Mouse (Mus musculus): ENCODE data around the gene Cdk9. TPM values are rescaled to one million over a fixed set of nuclear protein-coding genes. Genes with fewer than 3 reads are reported as not detected.

Cdk9 gene
- polyA plus RNA-seq, 1 experiment from 2014 or later: 121 TPM

- Histone ChIP-seq H3K27ac (peak overlapping the region; percentile 76), H3K4me3 (ENCODE audit: inconsistent target) (no peak overlapping the region), H3K36me3 (ENCODE audit: inconsistent target) (peaks cover 50% of the 10 kb centered on the region), H3K79me2 (ENCODE audit: inconsistent target) (peaks cover 60% of the 10 kb centered on the region)
- WGBS (ENCODE audit: missing documents): 86% methylated on average over 18 of the region's 20 CpGs
Measured at GRCm38 (mm10) chr2:32709521-32710137, 3.2 kb downstream of the Cdk9 start.

GRCm38 (mm10) chr2:32708643-32709042, 4.2 kb downstream of the Cdk9 start:
- Histone ChIP-seq H3K27ac (no peak overlapping the region), H3K79me2 (ENCODE audit: inconsistent target) (peaks cover 60% of the 10 kb centered on the region), H3K36me3 (ENCODE audit: inconsistent target) (peaks cover 50% of the 10 kb centered on the region), H3K4me3 (ENCODE audit: inconsistent target) (no peak overlapping the region)
- 18% methylated on average over 3 of the region's 3 CpGs for WGBS (ENCODE audit: missing documents)

GRCm38 (mm10) chr2:32706971-32707370, 5.9 kb downstream of the Cdk9 start:
- H3K4me3 ChIP-seq (ENCODE audit: inconsistent target): no peak overlapping the region
- H3K79me2 ChIP-seq (ENCODE audit: inconsistent target): peaks cover 58% of the 10 kb centered on the region
- peaks cover 50% of the 10 kb centered on the region for H3K36me3 ChIP-seq (ENCODE audit: inconsistent target)
- no peak overlapping the region for H3K27ac ChIP-seq
- WGBS (ENCODE audit: missing documents): 93% methylated on average over 6 of the region's 6 CpGs

DNA sequence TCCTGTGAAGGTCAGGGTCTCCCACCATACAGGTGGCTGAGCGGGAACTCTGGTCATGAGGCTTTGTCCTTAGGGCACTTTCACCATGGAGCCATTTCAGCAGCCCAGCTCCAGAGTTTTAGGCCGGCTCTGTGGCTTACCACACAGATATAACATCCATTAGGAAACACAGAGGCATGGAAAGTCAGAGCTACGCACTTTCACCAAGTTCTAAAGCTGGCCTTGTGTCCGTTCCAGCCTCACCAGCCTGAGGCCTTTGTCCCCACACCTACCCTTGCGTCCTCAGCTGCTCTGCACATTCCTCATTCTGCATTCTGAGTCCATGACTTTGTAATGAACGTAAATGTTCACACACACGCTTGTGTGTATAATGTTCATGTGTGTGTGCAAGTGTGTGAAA, 7.9 kb downstream of the Cdk9 start:
- H3K36me3 ChIP-seq (ENCODE audit: inconsistent target): peaks cover 48% of the 10 kb centered on the region
- H3K27ac ChIP-seq: no peak overlapping the region
- H3K79me2 ChIP-seq (ENCODE audit: inconsistent target): peaks cover 38% of the 10 kb centered on the region
- no peak overlapping the region for H3K4me3 ChIP-seq (ENCODE audit: inconsistent target)
- 93% methylated on average over 7 of the region's 7 CpGs for WGBS (ENCODE audit: missing documents)

DNA sequence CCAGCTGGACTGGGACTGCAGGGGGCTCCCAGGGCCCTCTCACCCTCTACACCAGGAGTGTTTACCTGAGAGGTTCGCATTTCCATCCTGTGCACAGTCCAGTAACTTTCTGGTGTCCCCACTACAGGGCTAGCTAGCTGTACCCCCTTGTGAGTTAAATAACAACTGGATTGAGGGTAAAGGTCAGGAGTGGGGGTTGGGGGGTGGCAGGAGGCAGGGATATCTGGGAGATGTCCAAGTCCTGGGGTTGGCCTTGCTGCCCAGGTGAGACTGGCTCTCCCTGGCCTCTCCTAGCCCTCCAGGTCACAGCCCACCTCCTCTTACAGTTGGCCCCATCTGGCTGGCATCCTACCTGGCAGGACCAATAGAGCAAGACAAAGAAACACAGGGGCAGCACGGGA, 8.9 kb downstream of the Cdk9 start, which contains the start of gene Fpgs:
TSS of gene Fpgs (minus strand) at position 125 of the 401 bp plus-strand sequence.
- Histone ChIP-seq H3K27ac (no peak within 1 kb of the TSS), H3K79me2 (ENCODE audit: inconsistent target) (peaks cover 28% of the 10 kb centered on the region), H3K4me3 (ENCODE audit: inconsistent target) (no peak within 1 kb of the TSS), H3K36me3 (ENCODE audit: inconsistent target) (peaks cover 39% of the 10 kb centered on the region)
- 80% methylated on average over 2 of the region's 2 CpGs for WGBS (ENCODE audit: missing documents)

GRCm38 (mm10) chr2:32703046-32703445, 9.8 kb downstream of the Cdk9 start:
- H3K4me3 ChIP-seq (ENCODE audit: inconsistent target): no peak overlapping the region
- no peak overlapping the region for H3K27ac ChIP-seq
- H3K36me3 ChIP-seq (ENCODE audit: inconsistent target): peaks cover 29% of the 10 kb centered on the region
- H3K79me2 ChIP-seq (ENCODE audit: inconsistent target): peaks cover 18% of the 10 kb centered on the region
- WGBS (ENCODE audit: missing documents): 94% methylated on average over 8 of the region's 8 CpGs

- Histone ChIP-seq H3K27ac (no peak overlapping the region), H3K4me3 (ENCODE audit: inconsistent target) (no peak overlapping the region)
- WGBS (ENCODE audit: missing documents): 90% methylated on average over 14 of the region's 14 CpGs
Measured at GRCm38 (mm10) chr2:32700966-32701743, 11.7 kb downstream of the Cdk9 start.

DNA sequence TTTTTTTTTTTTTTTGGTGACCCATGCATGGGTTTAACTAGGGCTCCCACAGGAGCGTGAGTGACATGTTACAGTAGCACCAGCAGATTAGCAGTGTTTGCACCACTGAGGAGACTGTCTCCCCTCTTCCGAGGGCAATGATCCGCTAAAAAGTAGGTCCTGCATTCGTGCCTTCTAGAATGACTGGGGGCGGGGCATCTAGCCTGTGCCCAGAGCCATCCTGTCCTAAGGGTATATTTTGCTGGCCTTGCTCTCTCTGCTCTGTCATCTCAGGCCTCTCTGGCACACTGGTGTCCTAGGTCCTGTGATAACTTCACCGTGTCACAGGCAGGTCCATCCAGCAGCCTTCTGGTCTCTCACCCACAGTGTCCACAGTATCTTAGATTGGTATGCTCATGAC, 13.2 kb downstream of the Cdk9 start:
- Histone ChIP-seq H3K4me3 (ENCODE audit: inconsistent target) (no peak overlapping the region), H3K36me3 (ENCODE audit: inconsistent target) (no peaks in the 10 kb centered on the region), H3K27ac (no peak overlapping the region), H3K79me2 (ENCODE audit: inconsistent target) (no peaks in the 10 kb centered on the region)
- WGBS (ENCODE audit: missing documents): 93% methylated on average over 6 of the region's 6 CpGs

More at GRCm38 (mm10) chr2:32700966-32701743, 11.7 kb downstream of the Cdk9 start:
- Histone ChIP-seq H3K36me3 (ENCODE audit: inconsistent target) (peaks cover 13% of the 10 kb centered on the region), H3K79me2 (ENCODE audit: inconsistent target) (no peaks in the 10 kb centered on the region; the same call in 1 of the 2 replicates)

GRCm38 (mm10) chr2:32694691-32695090, 18.2 kb downstream of the Cdk9 start:
- 90% methylated on average over 12 of the region's 12 CpGs for WGBS (ENCODE audit: missing documents)
- peak overlapping the region; percentile 26; the same call in 1 of the 2 replicates for H3K4me3 ChIP-seq (ENCODE audit: inconsistent target)
- no peaks in the 10 kb centered on the region for H3K36me3 ChIP-seq (ENCODE audit: inconsistent target)
- H3K79me2 ChIP-seq (ENCODE audit: inconsistent target): no peaks in the 10 kb centered on the region
- peak overlapping the region; percentile 12; the same call in 1 of the 2 replicates for H3K27ac ChIP-seq

DNA sequence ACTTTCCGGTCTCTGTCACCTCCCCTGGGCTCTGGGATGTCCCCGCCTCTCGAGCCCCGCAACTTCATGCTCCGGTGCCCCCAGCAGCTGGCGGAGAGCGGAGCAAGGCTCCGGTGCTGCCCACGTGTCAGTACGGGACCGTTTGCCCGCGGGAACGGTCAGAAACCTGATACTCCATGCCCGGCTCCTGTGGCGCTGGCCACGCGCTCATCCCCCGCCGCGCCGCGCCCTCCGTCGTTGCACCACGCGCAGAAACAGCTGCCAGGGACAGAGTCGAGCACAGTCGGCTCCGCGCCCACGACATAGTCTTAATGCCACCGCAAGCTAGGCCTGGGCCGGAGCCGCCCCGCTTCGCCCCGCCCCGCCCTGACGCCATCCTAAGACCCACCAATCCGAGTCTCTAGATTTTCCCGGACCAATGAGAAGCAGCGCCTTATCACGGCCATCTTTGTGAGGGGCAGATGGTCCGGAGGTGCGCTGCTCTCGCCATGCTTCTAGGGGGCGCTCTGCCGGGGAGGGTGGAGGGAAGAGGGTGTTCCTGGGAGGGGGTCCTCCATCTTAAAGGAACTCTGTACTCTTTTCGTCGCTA, 19.0 kb downstream of the Cdk9 start:
- H3K79me2 ChIP-seq (ENCODE audit: inconsistent target): no peaks in the 10 kb centered on the region
- under 1% methylated on average over 51 of the region's 51 CpGs for WGBS (ENCODE audit: missing documents)
- H3K4me3 ChIP-seq (ENCODE audit: inconsistent target): peak overlapping the region; percentile 52
- H3K36me3 ChIP-seq (ENCODE audit: inconsistent target): no peaks in the 10 kb centered on the region
- peak overlapping the region; percentile 12; the same call in 1 of the 2 replicates for H3K27ac ChIP-seq

DNA sequence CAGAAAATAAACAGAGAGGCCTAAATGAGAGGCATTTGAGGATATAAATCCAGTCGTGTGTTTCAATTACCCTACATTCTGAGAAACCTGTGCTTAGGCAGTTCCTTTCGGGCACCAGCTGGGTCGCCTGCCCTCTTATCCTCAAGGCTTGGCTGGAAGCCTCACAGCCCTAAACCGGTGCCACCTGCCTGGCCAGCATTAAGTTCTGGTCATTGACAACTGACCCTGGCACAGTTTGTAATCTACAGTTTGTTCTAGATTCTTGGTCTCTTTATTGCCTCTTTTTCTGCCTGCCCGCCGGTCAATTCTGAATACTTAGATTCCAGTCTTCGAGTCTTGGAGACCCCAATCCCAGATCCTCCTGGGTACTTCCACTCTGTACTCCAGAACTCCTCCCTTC, 19.6 kb downstream of the Cdk9 start:
- 9% methylated on average over 7 of the region's 7 CpGs for WGBS (ENCODE audit: missing documents)
- Histone ChIP-seq H3K27ac (no peak overlapping the region), H3K79me2 (ENCODE audit: inconsistent target) (no peaks in the 10 kb centered on the region), H3K36me3 (ENCODE audit: inconsistent target) (no peaks in the 10 kb centered on the region), H3K4me3 (ENCODE audit: inconsistent target) (peak overlapping the region; percentile 52)

DNA sequence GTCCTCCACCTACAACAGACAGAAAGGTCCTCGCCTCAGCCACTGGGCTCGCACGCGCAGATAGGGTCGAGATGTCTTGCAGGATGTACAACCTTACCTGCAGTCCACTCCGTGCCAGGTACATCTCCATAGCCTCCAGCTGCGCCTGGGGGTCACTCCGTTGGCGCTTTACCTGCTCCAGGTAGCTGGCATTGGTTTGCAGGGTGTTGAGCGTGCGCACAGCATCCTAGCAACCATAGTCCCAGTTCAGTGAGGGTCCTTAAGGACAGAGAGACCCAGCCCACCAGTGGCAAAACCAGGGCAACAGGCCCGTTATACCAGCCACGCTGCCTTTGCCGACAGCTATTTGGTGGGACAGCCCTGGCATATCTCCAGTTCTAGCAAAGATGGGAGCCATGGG, 20.4 kb downstream of the Cdk9 start:
- Histone ChIP-seq H3K4me3 (ENCODE audit: inconsistent target) (no peak overlapping the region), H3K27ac (no peak overlapping the region), H3K36me3 (ENCODE audit: inconsistent target) (no peaks in the 10 kb centered on the region), H3K79me2 (ENCODE audit: inconsistent target) (no peaks in the 10 kb centered on the region)
- 96% methylated on average over 13 of the region's 14 CpGs for WGBS (ENCODE audit: missing documents)

GRCm38 (mm10) chr2:32691041-32691440, 21.8 kb downstream of the Cdk9 start:
- 93% methylated on average over 11 of the region's 11 CpGs for WGBS (ENCODE audit: missing documents)
- no peak overlapping the region for H3K4me3 ChIP-seq (ENCODE audit: inconsistent target)
- no peaks in the 10 kb centered on the region for H3K79me2 ChIP-seq (ENCODE audit: inconsistent target)
- H3K27ac ChIP-seq: no peak overlapping the region
- H3K36me3 ChIP-seq (ENCODE audit: inconsistent target): 0 out of 2 replicates have a peak, but pooled peaks cover 5% of the 10 kb centered on the region

GRCm38 (mm10) chr2:32689420-32689819, 23.5 kb downstream of the Cdk9 start:
- Histone ChIP-seq H3K27ac (no peak overlapping the region), H3K79me2 (ENCODE audit: inconsistent target) (no peaks in the 10 kb centered on the region), H3K4me3 (ENCODE audit: inconsistent target) (no peak overlapping the region), H3K36me3 (ENCODE audit: inconsistent target) (0 out of 2 replicates have a peak, but pooled peaks cover 5% of the 10 kb centered on the region)
- 34% methylated on average over 5 of the region's 5 CpGs for WGBS (ENCODE audit: missing documents)

DNA sequence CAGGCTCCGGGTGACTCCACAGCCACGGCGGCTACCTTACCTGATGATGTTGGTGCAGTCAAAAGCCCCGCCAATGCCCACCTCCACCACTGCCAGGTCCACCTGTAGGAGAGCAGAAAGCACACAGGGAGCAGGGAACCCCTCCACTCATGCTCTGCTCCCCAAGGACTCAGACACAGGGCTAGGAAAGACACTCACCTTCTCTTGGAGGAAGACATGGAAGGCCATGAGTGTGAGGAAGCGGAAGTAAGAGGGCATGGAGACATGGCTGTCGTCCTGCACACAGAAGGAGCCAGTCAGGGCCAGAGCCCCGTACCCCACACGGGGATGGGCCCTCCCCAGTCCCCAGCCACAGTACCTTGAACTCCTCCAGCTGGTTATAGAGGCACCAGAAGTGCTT, 25.3 kb downstream of the Cdk9 start:
- H3K36me3 ChIP-seq (ENCODE audit: inconsistent target): 0 out of 2 replicates have a peak, but pooled peaks cover 5% of the 10 kb centered on the region
- no peak overlapping the region for H3K4me3 ChIP-seq (ENCODE audit: inconsistent target)
- WGBS (ENCODE audit: missing documents): 88% methylated on average over 8 of the region's 8 CpGs
- no peaks in the 10 kb centered on the region for H3K79me2 ChIP-seq (ENCODE audit: inconsistent target)
- no peak overlapping the region for H3K27ac ChIP-seq
